Mouse (Mus musculus) macrophage (primary cell): ENCODE results near the gene Drp2. TPM values are rescaled to one million over a fixed set of nuclear protein-coding genes. Genes with fewer than 3 reads are reported as not detected.

Experiments
- H3K27ac ChIP-seq: fragments of 350-480 bp; formaldehyde crosslinking; 2 replicates; pipeline ENCODE4 v1.9.0; 2021
- H3K36me3 ChIP-seq: fragments of 350-480 bp; formaldehyde crosslinking; 2 replicates; pipeline ENCODE4 v1.9.0; 2021; ENCODE audit errors: inconsistent target
- H3K4me3 ChIP-seq: fragments of 350-480 bp; formaldehyde crosslinking; 2 replicates; pipeline ENCODE4 v1.9.0; 2021; ENCODE audit errors: inconsistent target
- H3K79me2 ChIP-seq: fragments of 350-480 bp; formaldehyde crosslinking; 2 replicates; pipeline ENCODE4 v1.9.0; 2021; ENCODE audit errors: inconsistent target
- WGBS: methylation state at CpG from one replicate; pipeline ENCODE4 v1.1.7; 2026; ENCODE audit warnings: inconsistent platforms; ENCODE audit not compliant: missing documents; 5-methylcytosine and 5-hydroxymethylcytosine counted together
- polyA plus RNA-seq: library from polyadenylated mRNA; stranded (reverse); fragments of 250-400 nt; gene quantifications from 3 replicates; pipeline ENCODE4 v1.2.4, GENCODE M21; 2018; ENCODE audit warnings: inconsistent platforms
- total RNA-seq, 78 experiments: library from RNA; depleted of rRNA; stranded (reverse); fragments of 250-400 nt; gene quantifications; 1 replicate in 9 of 78; 2 replicates in 24 of 78; 3 replicates in 43 of 78; 4 replicates in 2 of 78; pipeline ENCODE4 v1.2.4; 2018; ENCODE audit warnings: inconsistent platforms in 56 of 78

Gene Drp2
- under 1 TPM in 22 of 26 experiments, not detected in 4; 0.11 to 0.87 (median 0.30) TPM for total RNA-seq (2018; cell fraction: chromatin; rRNA removed)
- total RNA-seq (2018; cell fraction: cytosol; rRNA removed) = under 1 TPM in 4 of 26 experiments, not detected in 22; 0.03 to 0.06 (median 0.04) TPM
- total RNA-seq (2018; cell fraction: nucleus; rRNA removed) = under 1 TPM in 15 of 26 experiments, not detected in 11; 0.06 to 0.52 (median 0.20) TPM
- polyA plus RNA-seq = 0.04 to 0.10 TPM in 2 of 3 replicates, not detected in the other

DNA sequence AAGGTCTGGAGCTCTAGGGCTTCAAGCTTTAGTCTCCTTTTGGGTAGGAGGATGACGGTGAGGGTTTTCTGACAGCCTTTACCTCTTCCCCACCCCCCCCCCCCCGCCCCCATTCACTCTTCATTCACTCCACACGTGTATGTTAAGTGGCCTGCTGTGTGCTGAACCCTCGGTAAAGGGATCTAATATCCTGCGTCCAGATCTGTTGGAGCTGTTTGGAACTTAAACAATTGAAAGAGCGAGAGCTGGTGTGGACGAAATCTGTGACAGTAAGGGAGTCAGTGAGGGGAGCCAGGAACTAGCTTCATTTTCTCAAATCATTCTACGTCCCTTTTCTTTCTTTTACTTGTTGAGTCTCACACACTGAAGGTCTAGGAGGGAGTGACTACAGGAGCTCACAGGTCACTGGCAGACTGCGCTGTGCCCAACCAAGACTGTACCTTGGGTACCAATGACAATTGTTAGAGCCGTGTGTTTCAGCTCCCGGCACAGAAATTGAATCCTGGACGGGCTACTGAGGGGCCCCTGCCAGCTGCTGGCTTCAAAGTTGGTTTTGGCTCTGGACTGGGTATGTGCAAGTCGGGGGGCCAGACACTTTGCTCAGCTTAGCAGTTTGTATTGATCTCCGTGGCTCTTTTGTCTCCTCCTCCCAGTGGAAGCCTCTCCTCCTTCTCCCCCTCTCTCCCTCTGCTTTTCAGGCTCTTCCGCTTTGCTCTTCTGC lies at the start of gene Drp2:
Drp2 (plus strand) TSS at position 689 of the 721 bp plus-strand sequence.
- Histone ChIP-seq H3K36me3 (no peaks in the 10 kb centered on the region), H3K79me2 (no peaks in the 10 kb centered on the region), H3K27ac (no peak within 1 kb of the TSS), H3K4me3 (no peak within 1 kb of the TSS; the same call in 1 of the 2 replicates)
- 42% methylated on average over 13 of the region's 15 CpGs for WGBS

DNA sequence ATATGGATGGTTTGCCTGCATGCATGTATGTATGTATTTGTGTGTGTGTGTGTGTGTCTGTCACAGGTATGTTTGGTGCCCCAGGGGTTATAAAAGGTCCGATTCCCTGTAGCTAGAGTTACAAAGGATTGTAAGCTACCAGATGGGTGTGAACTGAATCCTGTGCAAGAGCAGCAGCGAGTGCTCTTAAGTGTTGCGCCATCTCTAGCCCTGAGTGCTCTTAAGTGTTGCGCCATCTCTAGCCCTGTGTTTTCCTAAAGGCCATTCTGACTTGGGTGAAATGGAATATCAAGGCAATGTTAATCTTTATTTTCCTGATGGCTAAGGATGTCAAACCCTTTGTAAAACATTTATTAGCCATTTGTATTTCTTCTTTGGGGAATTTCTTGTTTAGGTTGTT lies 45.0 kb upstream of the Drp2 start:
- WGBS = 77% methylated on average over 3 of the region's 4 CpGs

DNA sequence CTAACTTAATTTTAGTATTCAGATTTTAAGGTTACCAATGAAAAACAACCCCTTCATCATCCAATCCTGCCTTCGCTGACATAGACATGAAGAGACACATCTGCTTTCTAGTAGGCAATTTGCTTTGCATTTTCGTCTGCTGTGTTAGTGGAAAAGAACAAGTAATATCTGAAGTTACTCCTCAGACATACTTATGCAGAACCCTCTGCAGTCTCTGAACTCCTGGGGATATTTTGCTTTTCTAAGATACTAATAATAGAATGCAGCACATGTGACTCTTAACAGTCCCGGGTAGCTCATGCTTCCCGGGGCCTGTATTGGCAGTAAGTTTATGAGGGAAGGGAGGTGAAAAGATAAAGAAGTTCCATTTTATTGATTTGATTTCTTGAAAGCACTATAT lies 42.2 kb upstream of the Drp2 start:
- Histone ChIP-seq H3K36me3 (no peaks in the 10 kb centered on the region), H3K79me2 (no peaks in the 10 kb centered on the region), H3K27ac (no peak overlapping the region), H3K4me3 (no peak overlapping the region)
- 94% methylated on average over 4 of the region's 4 CpGs for WGBS

More for the DNA sequence above, 45.0 kb upstream of the Drp2 start:
- H3K4me3 ChIP-seq = no peak overlapping the region
- no peaks in the 10 kb centered on the region for H3K36me3 ChIP-seq
- no peaks in the 10 kb centered on the region for H3K79me2 ChIP-seq
- H3K27ac ChIP-seq = no peak overlapping the region

- no peak overlapping the region for H3K4me3 ChIP-seq
- H3K36me3 ChIP-seq = no peaks in the 10 kb centered on the region
- H3K27ac ChIP-seq = no peak overlapping the region
- H3K79me2 ChIP-seq = no peaks in the 10 kb centered on the region
- WGBS = 70% methylated on average over 1 of the region's 1 CpGs
Observed at GRCm38 (mm10) chrX:134365421-134365820, 38.9 kb upstream of the Drp2 start.

- Histone ChIP-seq H3K79me2 (no peaks in the 10 kb centered on the region), H3K36me3 (no peaks in the 10 kb centered on the region), H3K4me3 (no peak overlapping the region), H3K27ac (no peak overlapping the region)
- WGBS = 100% methylated on average over 3 of the region's 3 CpGs
Observed at GRCm38 (mm10) chrX:134366547-134366946, 37.8 kb upstream of the Drp2 start.

DNA sequence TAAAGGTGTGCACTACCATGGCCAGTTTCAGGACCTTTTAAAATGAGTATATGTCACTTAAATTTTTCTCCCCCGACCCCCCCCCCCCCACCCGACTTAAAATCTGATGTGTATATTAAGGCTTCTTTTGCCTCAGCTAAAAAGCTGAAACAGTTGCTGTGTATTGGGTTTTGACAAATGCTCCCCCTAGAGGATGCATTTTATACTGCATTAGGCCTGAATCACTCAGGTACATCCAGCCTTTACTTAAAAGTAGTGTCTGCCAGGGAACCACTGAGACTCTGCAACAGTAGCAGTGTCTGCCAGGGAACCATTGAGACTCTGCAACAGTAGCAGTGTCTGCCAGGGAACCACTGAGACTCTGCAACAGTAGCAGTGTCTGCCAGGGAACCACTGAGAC lies 33.1 kb upstream of the Drp2 start:
- Histone ChIP-seq H3K79me2 (no peaks in the 10 kb centered on the region), H3K27ac (no peak overlapping the region), H3K36me3 (no peaks in the 10 kb centered on the region), H3K4me3 (no peak overlapping the region)
- WGBS = no CpG with 5 or more reads among the region's 2 CpGs

DNA sequence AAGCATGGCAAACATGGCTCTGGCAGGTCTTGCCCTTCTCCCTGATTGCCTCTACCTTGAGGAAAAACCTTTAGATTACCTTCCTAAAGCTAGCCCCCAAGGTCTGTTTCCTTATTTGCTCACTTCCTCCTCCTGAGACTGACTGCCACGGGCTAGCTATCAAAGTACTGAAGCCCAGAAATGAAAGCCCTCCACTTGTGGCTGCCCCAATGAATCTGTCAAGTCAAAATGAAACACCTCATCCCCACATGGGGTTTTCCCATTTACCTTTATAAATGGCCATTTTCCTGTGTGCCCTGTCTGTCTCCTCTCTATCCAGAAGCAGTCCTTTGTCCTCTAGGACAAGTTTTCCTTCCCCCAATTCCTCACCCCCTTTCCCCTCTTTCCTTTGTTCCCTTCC lies 30.2 kb upstream of the Drp2 start:
- Histone ChIP-seq H3K79me2 (no peaks in the 10 kb centered on the region), H3K27ac (no peak overlapping the region), H3K4me3 (no peak overlapping the region), H3K36me3 (no peaks in the 10 kb centered on the region)
- WGBS = 45% methylated on average over 1 of the region's 1 CpGs

- no peaks in the 10 kb centered on the region for H3K79me2 ChIP-seq
- WGBS = 72% methylated on average over 6 of the region's 6 CpGs
Observed at GRCm38 (mm10) chrX:134384896-134385295, 19.5 kb upstream of the Drp2 start.

DNA sequence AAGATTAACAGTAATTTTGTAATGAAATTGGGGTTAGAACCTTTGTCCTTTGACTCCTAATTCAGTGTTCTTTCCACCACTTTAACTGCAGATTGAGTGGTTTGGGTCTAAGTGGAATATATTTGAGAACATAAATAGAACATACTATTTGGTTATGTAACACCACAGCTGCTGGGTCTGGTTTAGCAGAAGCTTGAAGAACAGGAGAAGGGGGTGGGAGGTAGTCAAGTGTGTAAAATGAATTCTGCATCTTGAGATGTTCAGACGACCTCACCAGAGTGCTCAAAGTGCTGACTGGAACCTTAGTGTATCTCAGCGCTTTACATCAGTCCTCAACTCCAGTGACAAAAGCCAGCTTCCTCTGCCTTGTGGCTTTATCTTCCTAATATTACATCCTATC lies 5.4 kb upstream of the Drp2 start:
- 90% methylated on average over 2 of the region's 2 CpGs for WGBS
- Histone ChIP-seq H3K27ac (no peak overlapping the region), H3K4me3 (no peak overlapping the region), H3K79me2 (no peaks in the 10 kb centered on the region), H3K36me3 (no peaks in the 10 kb centered on the region)

More at GRCm38 (mm10) chrX:134384896-134385295, 19.5 kb upstream of the Drp2 start:
- Histone ChIP-seq H3K27ac (no peak overlapping the region), H3K4me3 (no peak overlapping the region), H3K36me3 (no peaks in the 10 kb centered on the region)

- 84% methylated on average over 2 of the region's 14 CpGs for WGBS
- Histone ChIP-seq H3K4me3 (no peak overlapping the region; the same call in 1 of the 2 replicates), H3K27ac (no peak overlapping the region), H3K36me3 (no peaks in the 10 kb centered on the region), H3K79me2 (no peaks in the 10 kb centered on the region)
Observed at GRCm38 (mm10) chrX:134404584-134404955, 219 bp downstream of the Drp2 start.

GRCm38 (mm10) chrX:134409354-134409900 lies 5.1 kb downstream of the Drp2 start:
- no peaks in the 10 kb centered on the region for H3K36me3 ChIP-seq

DNA sequence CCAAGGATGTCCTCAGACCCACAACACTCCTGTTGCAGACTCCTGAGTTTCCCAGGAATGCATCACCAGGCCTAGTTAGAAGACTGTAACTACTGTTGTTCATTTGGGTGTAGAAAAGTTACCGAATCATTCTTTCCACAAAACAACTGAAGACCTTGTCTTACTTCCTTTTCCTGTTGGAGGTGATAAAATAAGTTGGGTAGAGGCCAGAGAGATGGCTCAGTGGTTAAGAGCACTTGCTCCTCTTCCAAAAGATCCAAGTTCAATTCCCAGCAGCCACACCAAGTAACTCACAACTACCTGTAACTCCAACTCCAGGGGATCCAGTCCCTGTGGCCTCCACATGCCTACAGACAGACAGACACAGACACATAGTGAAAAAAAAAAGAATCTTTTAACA lies 7.7 kb downstream of the Drp2 start:
- Histone ChIP-seq H3K79me2 (no peaks in the 10 kb centered on the region), H3K27ac (no peak overlapping the region), H3K36me3 (no peaks in the 10 kb centered on the region), H3K4me3 (no peak overlapping the region)
- WGBS = 50% methylated on average over 1 of the region's 1 CpGs

More at GRCm38 (mm10) chrX:134409354-134409900, 5.1 kb downstream of the Drp2 start:
- 94% methylated on average over 6 of the region's 6 CpGs for WGBS
- Histone ChIP-seq H3K27ac (no peak overlapping the region), H3K79me2 (no peaks in the 10 kb centered on the region), H3K4me3 (no peak overlapping the region)

DNA sequence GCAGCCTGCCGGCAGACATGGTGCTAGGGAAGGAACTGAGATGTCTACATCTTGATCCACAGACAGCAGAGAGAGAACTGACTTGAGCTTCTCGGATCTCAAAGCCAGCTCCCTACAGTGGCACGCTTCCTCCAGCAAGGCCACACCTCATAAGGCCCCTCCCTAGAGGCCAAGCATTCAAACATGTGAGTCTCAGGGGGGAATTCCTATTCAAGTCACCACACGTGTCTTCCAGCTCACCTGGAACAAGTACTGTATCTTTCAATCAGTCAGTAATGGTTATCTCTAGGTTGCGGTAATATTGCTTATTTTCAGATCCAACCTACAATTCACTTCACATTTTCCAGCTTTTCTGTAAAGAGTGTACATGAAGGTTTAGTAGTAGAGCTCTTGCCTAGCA lies 15.7 kb downstream of the Drp2 start:
- Histone ChIP-seq H3K36me3 (no peaks in the 10 kb centered on the region), H3K79me2 (no peaks in the 10 kb centered on the region), H3K27ac (no peak overlapping the region), H3K4me3 (no peak overlapping the region)
- 83% methylated on average over 4 of the region's 5 CpGs for WGBS

- no peak overlapping the region for H3K27ac ChIP-seq
- no peaks in the 10 kb centered on the region for H3K79me2 ChIP-seq
- no peak overlapping the region for H3K4me3 ChIP-seq
- no peaks in the 10 kb centered on the region for H3K36me3 ChIP-seq
- 35% methylated on average over 2 of the region's 5 CpGs for WGBS
Observed at GRCm38 (mm10) chrX:134424263-134424662, 19.9 kb downstream of the Drp2 start.

DNA sequence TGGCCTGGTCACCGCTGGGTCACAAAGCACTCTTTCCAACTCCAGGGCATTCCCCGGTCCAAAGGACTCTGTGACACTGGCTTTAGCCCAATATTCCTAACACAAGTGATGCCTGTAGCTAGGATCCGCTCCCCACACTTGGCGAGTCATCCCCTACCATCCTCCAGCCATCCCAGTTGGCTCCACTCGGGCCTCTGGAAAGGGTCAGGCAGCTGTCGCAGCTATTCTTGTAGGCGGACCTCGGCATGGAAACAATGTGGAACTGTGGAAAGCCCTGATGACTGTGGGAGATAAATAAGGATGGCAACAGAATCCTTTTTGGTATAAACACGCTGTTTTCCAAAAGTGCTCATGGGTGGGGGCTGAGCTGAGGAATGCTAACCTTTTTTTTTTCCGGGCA lies 21.4 kb downstream of the Drp2 start:
- no peaks in the 10 kb centered on the region for H3K36me3 ChIP-seq
- H3K27ac ChIP-seq = no peak overlapping the region
- no peaks in the 10 kb centered on the region for H3K79me2 ChIP-seq
- no peak overlapping the region for H3K4me3 ChIP-seq
- WGBS = 97% methylated on average over 8 of the region's 10 CpGs
